Mouse (Mus musculus): Measurements from ENCODE around the gene Ilkap.

GRCm38 (mm10) chr1:91430761-91431160, 32.1 kb upstream of the Ilkap start:
- TF ChIP-seq CTCF (IDR thresholded peaks at IDR 0.05; ENCODE audit: control insufficient read depth, insufficient read depth, insufficient read length) (no peak), USF1 (IDR thresholded peaks at IDR 0.05; ENCODE audit: low read depth) (no peak), MAX (IDR thresholded peaks at IDR 0.05) (no peak), MYOD1 (IDR thresholded peaks at IDR 0.05; ENCODE audit: control insufficient read depth, insufficient read length, low read depth) (no peak), FOSL1 (IDR thresholded peaks at IDR 0.05; ENCODE audit: insufficient read depth, low read length, poor library complexity, severe bottlenecking) (no peak), CEBPB (IDR thresholded peaks at IDR 0.05; ENCODE audit: low read depth) (no peak), MYOG (IDR thresholded peaks at IDR 0.05; ENCODE audit: control insufficient read depth, extremely low read depth, insufficient read length) (no peak)
